Mouse (Mus musculus) brain, embryonic 14.5 days (tissue): ENCODE data around the gene Fut2. TPM values are rescaled to one million over a fixed set of nuclear protein-coding genes. Genes with fewer than 3 reads are reported as not detected.
A peak's percentile ranks its signal among the peaks of the same experiment; 100 is the strongest.

Experiments
- DNase-seq: peaks from one replicate; pipeline ENCODE4 v3.0.0-alpha.2; 2011; ENCODE audit warnings: low read depth
- CTCF ChIP-seq: fragments of 200-500 bp; IDR thresholded peaks from 2 replicates; pipeline ENCODE4 v1.5.1; 2012; ENCODE audit warnings: inconsistent platforms, mild to moderate bottlenecking, moderate library complexity, borderline replicate concordance; ENCODE audit not compliant: insufficient read depth, insufficient read length; ENCODE audit errors: extremely low read depth
- POLR2A ChIP-seq: fragments of 200-500 bp; IDR thresholded peaks from 2 replicates; pipeline ENCODE4 v1.6.1; 2012; ENCODE audit warnings: mild to moderate bottlenecking, inconsistent platforms, borderline replicate concordance; ENCODE audit not compliant: poor library complexity, insufficient read depth, insufficient read length, severe bottlenecking; ENCODE audit errors: extremely low read depth
- polyA plus RNA-seq: library from polyadenylated mRNA; depleted of rRNA; stranded (reverse); fragments of >200 nt; gene quantifications from 2 replicates; pipeline ENCODE4 v1.2.3, GENCODE M21; 2012

Fut2 gene
- polyA plus RNA-seq, 1 experiment: 0.10 TPM

DNA sequence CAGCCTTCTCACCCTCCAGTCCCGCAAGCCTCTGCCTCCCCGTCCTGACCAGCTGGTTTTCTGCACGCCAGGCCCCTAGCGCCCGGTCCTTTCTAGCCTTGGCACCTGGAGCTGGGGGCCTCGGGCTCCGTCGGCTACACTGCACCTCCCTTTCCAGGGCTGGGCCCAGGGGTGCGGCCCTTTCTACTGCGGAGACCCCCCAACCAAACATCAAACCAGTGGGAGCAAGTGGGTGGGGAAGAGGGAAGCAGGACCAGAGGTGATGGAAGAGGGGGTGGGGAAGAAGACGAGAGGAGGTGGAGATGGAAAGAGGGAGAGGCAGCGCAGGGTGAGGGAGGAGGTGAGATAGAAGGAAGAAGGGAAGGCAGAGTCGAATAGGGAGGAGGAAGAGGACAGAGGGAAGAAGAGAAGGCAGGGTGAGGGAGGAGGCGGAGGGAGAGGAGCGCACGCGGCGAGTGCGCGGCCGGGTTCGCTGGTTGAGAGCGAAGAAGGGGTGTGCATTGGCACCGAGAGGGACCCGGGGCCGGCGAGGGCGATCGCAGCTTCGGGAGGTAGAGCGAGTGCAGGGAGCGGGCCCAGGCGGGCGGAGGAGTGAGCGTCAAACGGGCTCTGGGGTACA lies 33.4 kb upstream of the Fut2 start, which contains the start of gene Car11:
Gene Car11, plus strand, starts transcription at position 321 of the 619 bp plus-strand sequence.
- DNase-seq: peak; percentile 41

DNA sequence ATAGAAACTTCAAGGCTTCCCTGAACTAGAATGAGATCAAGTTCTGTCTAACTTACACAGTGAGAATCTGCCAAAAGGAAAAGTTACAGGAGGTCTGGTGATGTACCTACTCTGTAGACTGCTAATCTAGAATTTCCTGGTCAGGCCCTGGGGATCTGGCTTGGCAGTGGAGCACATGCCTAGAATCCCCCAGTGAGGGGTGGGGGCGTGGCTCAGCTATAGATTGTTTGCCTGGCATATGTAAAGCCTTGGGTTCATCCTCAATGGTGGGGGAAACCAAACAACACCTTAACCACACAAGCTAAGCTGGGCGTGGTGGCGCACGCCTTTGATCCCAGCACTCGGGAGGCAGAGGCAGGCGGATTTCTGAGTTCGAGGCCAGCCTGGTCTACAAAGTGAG lies 31.7 kb upstream of the Fut2 start:
- no peak for DNase-seq
- no peak for TF ChIP-seq CTCF
- TF ChIP-seq POLR2A: no peak

More for the DNA sequence above, 33.4 kb upstream of the Fut2 start, which contains the start of gene Car11:
- TF ChIP-seq POLR2A (no peak), CTCF (no peak)

DNA sequence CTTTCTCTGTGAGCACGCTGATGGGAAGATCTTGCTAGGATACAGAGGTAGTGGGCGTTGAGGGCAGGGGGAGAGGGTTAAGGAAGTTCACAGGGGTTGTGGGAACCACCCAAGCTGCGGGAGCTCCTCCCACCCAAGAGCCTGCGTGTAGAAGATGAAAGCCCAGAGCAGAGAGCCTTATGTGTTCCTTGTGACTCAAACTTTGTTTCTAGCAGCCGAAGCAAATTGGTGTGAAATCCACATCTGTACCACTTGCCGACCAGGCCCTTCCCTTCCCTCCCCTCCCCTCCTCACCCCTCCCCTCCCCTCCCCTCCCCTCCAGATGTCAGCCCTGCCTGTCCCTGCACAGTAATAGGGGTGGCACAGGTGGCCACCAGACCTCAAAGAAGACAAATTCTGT lies 28.9 kb upstream of the Fut2 start:
- no peak for TF ChIP-seq POLR2A
- TF ChIP-seq CTCF: no peak
- peak; percentile 13 for DNase-seq

- TF ChIP-seq POLR2A (no peak), CTCF (no peak)
- no peak for DNase-seq
Measured at GRCm38 (mm10) chr7:45693921-45694591, 27.9 kb upstream of the Fut2 start, which contains the start of gene Sec1. Gene Sec1 (minus strand): TSS chr7:45694402.

- DNase-seq: no peak
- TF ChIP-seq CTCF (no peak), POLR2A (no peak)
Measured at GRCm38 (mm10) chr7:45692364-45692763, 26.2 kb upstream of the Fut2 start.

DNA sequence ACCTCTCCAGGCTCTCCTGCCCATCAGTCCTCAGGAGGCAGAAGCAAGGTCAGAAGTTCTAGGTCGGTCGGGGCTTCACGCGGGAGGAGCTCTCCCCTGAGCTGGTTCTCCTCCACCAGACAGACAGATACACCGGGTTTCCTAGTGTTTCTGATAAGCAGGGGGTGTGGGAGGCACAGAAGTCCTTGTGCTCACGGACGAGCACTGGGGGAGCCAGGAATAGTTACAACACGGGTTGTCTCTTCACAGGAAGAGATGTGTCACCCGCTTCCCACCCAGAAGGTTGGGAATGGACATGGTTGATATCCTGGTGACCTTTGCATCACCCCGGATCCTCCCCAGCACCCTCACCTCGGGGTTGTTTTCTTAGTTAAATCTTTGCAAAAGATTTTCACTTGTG lies 23.6 kb upstream of the Fut2 start:
- TF ChIP-seq POLR2A (no peak), CTCF (no peak)

DNA sequence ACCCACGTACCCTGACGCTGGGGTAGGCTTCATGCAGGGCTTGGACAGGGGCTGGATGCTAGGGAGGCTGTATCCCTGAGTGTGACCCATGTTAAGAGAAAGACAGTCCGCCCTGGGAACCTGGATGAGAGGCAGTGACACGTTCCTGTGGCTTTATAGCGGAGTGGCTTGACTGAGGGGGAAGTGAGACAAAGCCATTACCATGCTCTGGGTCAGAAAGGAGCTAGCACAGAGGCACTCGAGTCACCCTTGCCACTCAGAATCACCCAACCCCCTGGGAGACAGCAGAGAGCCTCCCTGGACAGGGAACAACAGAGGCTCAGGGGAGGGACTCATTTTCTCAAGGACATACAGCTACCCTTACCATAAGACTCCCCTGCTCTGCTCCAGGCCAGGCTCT lies 22.9 kb upstream of the Fut2 start:
- no peak for DNase-seq
- TF ChIP-seq CTCF (no peak), POLR2A (no peak)

More for the DNA sequence above, 23.6 kb upstream of the Fut2 start:
- DNase-seq: no peak

DNA sequence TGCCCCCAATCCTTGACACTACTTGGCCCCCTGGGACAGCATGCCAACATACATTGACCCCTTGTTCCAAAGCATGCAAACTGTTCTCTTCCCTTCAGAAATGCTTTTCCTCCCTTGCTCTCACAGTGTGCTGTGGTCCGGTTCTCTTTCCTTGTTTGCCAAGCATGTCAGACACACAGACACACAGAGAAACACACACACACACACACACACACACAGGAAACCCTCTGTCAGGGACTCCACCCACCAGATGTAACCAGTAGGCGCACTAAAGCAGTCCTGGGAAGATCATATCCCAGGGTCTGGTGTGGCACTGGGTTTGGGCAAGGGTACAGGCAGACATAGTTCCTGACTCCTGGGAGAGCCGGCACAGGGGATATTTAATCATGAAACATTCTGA lies 20.6 kb upstream of the Fut2 start:
- DNase-seq: no peak
- TF ChIP-seq POLR2A (no peak), CTCF (no peak)

DNA sequence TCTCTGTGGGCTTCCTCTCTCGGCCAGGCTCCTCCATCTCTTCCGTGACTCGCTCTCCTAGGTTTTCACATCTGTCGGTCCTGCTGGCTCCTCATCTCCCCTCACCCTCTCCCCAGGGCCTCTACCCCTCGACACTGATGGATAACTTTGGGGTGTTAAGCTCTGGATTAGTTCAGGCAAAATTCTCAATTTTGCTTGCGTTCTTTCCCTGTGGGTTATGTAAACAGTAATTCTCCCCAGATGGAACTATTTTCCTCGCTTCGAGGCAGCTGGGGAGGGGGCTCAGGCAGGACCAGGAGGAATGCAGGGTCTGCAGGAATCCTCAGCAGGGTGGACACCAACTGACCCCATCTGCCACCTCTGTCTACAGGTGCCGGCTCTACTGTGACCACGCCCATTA lies 19.6 kb upstream of the Fut2 start:
- TF ChIP-seq CTCF (no peak), POLR2A (no peak)
- no peak for DNase-seq

GRCm38 (mm10) chr7:45683396-45684050 lies 17.3 kb upstream of the Fut2 start, which contains the start of gene Ntn5:
Gene Ntn5 (plus strand): TSS chr7:45684022.
- DNase-seq: no peak
- TF ChIP-seq POLR2A (no peak), CTCF (no peak)
